Mouse (Mus musculus): ENCODE data around the gene Tnnt3. TPM values are rescaled to one million over a fixed set of nuclear protein-coding genes. Genes with fewer than 3 reads are reported as not detected.
A peak's percentile ranks its signal among the peaks of the same experiment; 100 is the strongest.

The Tnnt3 gene
- total RNA-seq, 2 experiments from 2014 or later = 0.98 to 10.9 TPM

- DNase-seq = peak; percentile 46
Observed at GRCm38 (mm10) chr7:142476795-142477452, 21.7 kb upstream of the Tnnt3 start.

- no peak for DNase-seq
Observed at GRCm38 (mm10) chr7:142478001-142478400, 20.6 kb upstream of the Tnnt3 start.

- DNase-seq = peak; percentile 17
Observed at GRCm38 (mm10) chr7:142478574-142478973, 20.1 kb upstream of the Tnnt3 start.

- no peak for DNase-seq
Observed at GRCm38 (mm10) chr7:142479307-142479706, 19.3 kb upstream of the Tnnt3 start.

- peak; percentile 7 for DNase-seq
Observed at GRCm38 (mm10) chr7:142479886-142480285, 18.8 kb upstream of the Tnnt3 start.

GRCm38 (mm10) chr7:142480661-142481060 lies 18.0 kb upstream of the Tnnt3 start:
- peak; percentile 17 for DNase-seq

- DNase-seq = peak; percentile 89
Observed at GRCm38 (mm10) chr7:142481186-142481567, 17.5 kb upstream of the Tnnt3 start.

- peak; percentile 86 for DNase-seq
Observed at GRCm38 (mm10) chr7:142481568-142482255, 16.9 kb upstream of the Tnnt3 start.

- DNase-seq = peak; percentile 73
Observed at GRCm38 (mm10) chr7:142482256-142482609, 16.4 kb upstream of the Tnnt3 start.

GRCm38 (mm10) chr7:142483136-142483535 lies 15.5 kb upstream of the Tnnt3 start:
- DNase-seq = peak; percentile 68

GRCm38 (mm10) chr7:142484780-142485179 lies 13.9 kb upstream of the Tnnt3 start:
- peak; percentile 70 for DNase-seq

GRCm38 (mm10) chr7:142486751-142487162 lies 11.9 kb upstream of the Tnnt3 start:
- DNase-seq = no peak

- peak; percentile 70 for DNase-seq
Observed at GRCm38 (mm10) chr7:142487341-142487859, 11.2 kb upstream of the Tnnt3 start.

- DNase-seq = no peak
Observed at GRCm38 (mm10) chr7:142488053-142488452, 10.6 kb upstream of the Tnnt3 start.

- DNase-seq = peak; percentile 8
Observed at GRCm38 (mm10) chr7:142493535-142493934, 5.1 kb upstream of the Tnnt3 start.

GRCm38 (mm10) chr7:142496158-142496557 lies 2.5 kb upstream of the Tnnt3 start:
- DNase-seq = no peak

- peak; percentile 51 for DNase-seq
Observed at GRCm38 (mm10) chr7:142496800-142497199, 1.8 kb upstream of the Tnnt3 start.

GRCm38 (mm10) chr7:142497775-142498174 lies 861 bp upstream of the Tnnt3 start:
- peak; percentile 69 for DNase-seq

GRCm38 (mm10) chr7:142499010-142499721 lies 530 bp downstream of the Tnnt3 start:
- DNase-seq = no peak

GRCm38 (mm10) chr7:142500032-142500431 lies 1.4 kb downstream of the Tnnt3 start:
- no peak for DNase-seq

GRCm38 (mm10) chr7:142503206-142503605 lies 4.6 kb downstream of the Tnnt3 start:
- no peak for DNase-seq

- no peak for DNase-seq
Observed at GRCm38 (mm10) chr7:142505942-142506341, 7.3 kb downstream of the Tnnt3 start.

GRCm38 (mm10) chr7:142506501-142506900 lies 7.9 kb downstream of the Tnnt3 start:
- no peak for DNase-seq
